In genomic region chr19:44899104-44899793, GRCm38 (mm10) we compare ENCODE assay signal across 10 mouse cellular contexts. TPM values are rescaled to one million over a fixed set of nuclear protein-coding genes. Genes with fewer than 3 reads are reported as not detected.
DNase-seq lines count a peak whose midpoint lies in the region; ATAC-seq and TF ChIP-seq lines count a peak whose summit lies in the region.
"Had no signal": no experiment of that assay in that cellular context is flagged by ENCODE, and none has a peak within 500 bp of the region (broad histone marks: within the 10 kb centered on the region; RNA-seq: fewer than 3 reads in every experiment).

No protein-coding gene starts in this region.

- H3K27me3 ChIP-seq in heart, embryonic 15.5 days: peaks cover 17% of the 10 kb centered on the region
- H3K27me3 ChIP-seq in neural tube, embryonic 11.5 days (ENCODE audit: control insufficient read depth, insufficient read depth, low read length): 0 out of 2 replicates have a peak, but pooled peaks cover 5% of the 10 kb centered on the region
- H3K27me3 ChIP-seq in hindbrain, postnatal 0 days (ENCODE audit: insufficient read depth, low read length): no peaks in the 10 kb centered on the region
- H3K27me3 ChIP-seq in stomach, embryonic 16.5 days (ENCODE audit: control insufficient read depth, insufficient read depth, low read length): no peaks in the 10 kb centered on the region; the same call in 1 of the 2 replicates

- 13% methylated on average over 9 of the region's 9 CpGs for WGBS in heart, embryonic 15.5 days
- WGBS in neural tube, embryonic 11.5 days: 34% methylated on average over 9 of the region's 9 CpGs
- 41% methylated on average over 9 of the region's 9 CpGs for WGBS in hindbrain, postnatal 0 days
- WGBS in stomach, embryonic 16.5 days: 28% methylated on average over 9 of the region's 9 CpGs

- H3K27ac ChIP-seq in heart, embryonic 15.5 days: peak overlapping the region; percentile 58
- 0 out of 2 replicates have a peak overlapping the region, but pooled peaks have one; percentile 23 for H3K27ac ChIP-seq in neural tube, embryonic 11.5 days (ENCODE audit: low read depth, low read length)
- H3K27ac ChIP-seq in hindbrain, postnatal 0 days: peak overlapping the region; percentile 22; the same call in 1 of the 2 replicates
- peak overlapping the region; percentile 75; the same call in 1 of the 2 replicates for H3K27ac ChIP-seq in stomach, embryonic 16.5 days (ENCODE audit: low read length)

- H3K9me3 ChIP-seq in heart, embryonic 15.5 days (replicated peaks): no peaks in the 10 kb centered on the region
- no peaks in the 10 kb centered on the region for H3K9me3 ChIP-seq in neural tube, embryonic 11.5 days (ENCODE audit: control insufficient read depth, low read length)
- H3K9me3 ChIP-seq in hindbrain, postnatal 0 days (ENCODE audit: low read length): no peaks in the 10 kb centered on the region
- H3K9me3 ChIP-seq in stomach, embryonic 16.5 days (replicated peaks; ENCODE audit: control insufficient read depth, low read length): no peaks in the 10 kb centered on the region

- H3K4me3 ChIP-seq in heart, embryonic 15.5 days: no peak overlapping the region
- H3K4me3 ChIP-seq in neural tube, embryonic 11.5 days (ENCODE audit: low read depth, low read length): no peak overlapping the region
- no peak overlapping the region for H3K4me3 ChIP-seq in hindbrain, postnatal 0 days (ENCODE audit: low read length)
- no peak overlapping the region for H3K4me3 ChIP-seq in stomach, embryonic 16.5 days (replicated peaks; ENCODE audit: low read length)
- H3K4me3 ChIP-seq: erythroblast, embryonic 14.5 days had no signal

- no peak overlapping the region for H3K9ac ChIP-seq in heart, embryonic 15.5 days
- H3K9ac ChIP-seq in neural tube, embryonic 11.5 days (ENCODE audit: low read length): no peak overlapping the region
- H3K9ac ChIP-seq in hindbrain, postnatal 0 days (replicated peaks; ENCODE audit: low read length): no peak overlapping the region
- H3K9ac ChIP-seq in stomach, embryonic 16.5 days (ENCODE audit: low read length): no peak overlapping the region

- DNase-seq in heart, adult 18-20 months: no peak
- no peak for DNase-seq in neural tube, embryonic 11.5 days (ENCODE audit: low spot score)
- DNase-seq in neural tube, embryonic 10.5 days (ENCODE audit: extremely low spot score, low spot score): no peak
- DNase-seq in hindbrain, postnatal 0 days (ENCODE audit: low spot score): no peak
- DNase-seq in spleen, adult 18-20 months: no peak
- DNase-seq in cerebellum, postnatal 25 days: no peak
- DNase-seq: cerebellum, postnatal 10 days had no signal

- no peak for TF ChIP-seq CTCF in hindbrain, postnatal 0 days (IDR thresholded peaks at IDR 0.05; ENCODE audit: low read depth)

- no peaks in the 10 kb centered on the region for H3K36me3 ChIP-seq in heart, embryonic 15.5 days
- no peaks in the 10 kb centered on the region for H3K36me3 ChIP-seq in neural tube, embryonic 11.5 days (ENCODE audit: control insufficient read depth, insufficient read depth, low read length)
- H3K36me3 ChIP-seq in hindbrain, postnatal 0 days (ENCODE audit: insufficient read depth, low read length): no peaks in the 10 kb centered on the region
- H3K36me3 ChIP-seq in stomach, embryonic 16.5 days (ENCODE audit: control insufficient read depth, insufficient read depth, low read length): no peaks in the 10 kb centered on the region

- ATAC-seq in heart, embryonic 15.5 days (replicated peaks; ENCODE audit: insufficient number of reproducible peaks, insufficient read depth, low FRiP score, low read depth): 0 out of 2 replicates have a peak, but pooled peaks have one; percentile 11
- no peak for ATAC-seq in neural tube, embryonic 11.5 days (ENCODE audit: insufficient read depth, low FRiP score, low TSS enrichment)
- no peak for ATAC-seq in hindbrain, postnatal 0 days
- ATAC-seq in stomach, embryonic 16.5 days (ENCODE audit: insufficient read depth, low FRiP score): no peak

- no peak overlapping the region for H3K4me2 ChIP-seq in heart, embryonic 15.5 days
- H3K4me2 ChIP-seq in neural tube, embryonic 11.5 days (ENCODE audit: low read depth): no peak overlapping the region
- no peak overlapping the region for H3K4me2 ChIP-seq in hindbrain, postnatal 0 days (ENCODE audit: low read depth, low read length)
- no peak overlapping the region for H3K4me2 ChIP-seq in stomach, embryonic 16.5 days (ENCODE audit: low read depth, low read length)

- peaks cover 30% of the 10 kb centered on the region for H3K4me1 ChIP-seq in heart, embryonic 15.5 days (replicated peaks)
- H3K4me1 ChIP-seq in neural tube, embryonic 11.5 days (ENCODE audit: control insufficient read depth, insufficient read depth, low read length): peaks cover 15% of the 10 kb centered on the region
- peaks cover 11% of the 10 kb centered on the region; the same call in 1 of the 2 replicates for H3K4me1 ChIP-seq in hindbrain, postnatal 0 days (ENCODE audit: insufficient read depth, low read length)
- H3K4me1 ChIP-seq in stomach, embryonic 16.5 days (ENCODE audit: control insufficient read depth, insufficient read depth, low read length): peaks cover 32% of the 10 kb centered on the region

RNA-seq across cellular contexts. Expression of gene Slf2, which starts 31.7 kb away (rescaled TPM):
- polyA plus RNA-seq in heart, embryonic 15.5 days (2015; fragmentation: Nextera tagmentation; extraction: Ambion mirVana): 28.1 and 30.0 TPM in 2 replicates
- total RNA-seq in heart, adult 18-20 months (2021): 10 to 100 TPM; 22.8 to 23.7 TPM
- 46.4 and 53.6 TPM in 2 replicates for polyA plus RNA-seq in neural tube, embryonic 11.5 days (2014; fragmentation: Nextera tagmentation; extraction: Ambion mirVana)
- 24.6 and 25.0 TPM in 2 replicates for total RNA-seq in hindbrain, postnatal 0 days (2014; rRNA removed)
- 18.3 and 22.3 TPM in 2 replicates for polyA plus RNA-seq in hindbrain, postnatal 0 days (2015; fragmentation: Nextera tagmentation; extraction: Ambion mirVana)
- polyA plus RNA-seq in stomach, embryonic 16.5 days (2015; fragmentation: Nextera tagmentation; extraction: Ambion mirVana): 31.3 and 31.4 TPM in 2 replicates

Comparison
In these comparisons a context has a peak if more than half of its experiments do, and no peak if none do; other contexts are left out.
1. H3K27ac ChIP-seq: peak in every context shown above with its lines; median percentile 75 in stomach, embryonic 16.5 days; 58 in heart, embryonic 15.5 days; 23 in neural tube, embryonic 11.5 days; 22 in hindbrain, postnatal 0 days.